Mouse (Mus musculus): ENCODE results near the gene Crispld2. TPM values are rescaled to one million over a fixed set of nuclear protein-coding genes. Genes with fewer than 3 reads are reported as not detected.

The Crispld2 gene
- polyA plus RNA-seq, 1 experiment from 2014 or later: 4.4 TPM

DNA sequence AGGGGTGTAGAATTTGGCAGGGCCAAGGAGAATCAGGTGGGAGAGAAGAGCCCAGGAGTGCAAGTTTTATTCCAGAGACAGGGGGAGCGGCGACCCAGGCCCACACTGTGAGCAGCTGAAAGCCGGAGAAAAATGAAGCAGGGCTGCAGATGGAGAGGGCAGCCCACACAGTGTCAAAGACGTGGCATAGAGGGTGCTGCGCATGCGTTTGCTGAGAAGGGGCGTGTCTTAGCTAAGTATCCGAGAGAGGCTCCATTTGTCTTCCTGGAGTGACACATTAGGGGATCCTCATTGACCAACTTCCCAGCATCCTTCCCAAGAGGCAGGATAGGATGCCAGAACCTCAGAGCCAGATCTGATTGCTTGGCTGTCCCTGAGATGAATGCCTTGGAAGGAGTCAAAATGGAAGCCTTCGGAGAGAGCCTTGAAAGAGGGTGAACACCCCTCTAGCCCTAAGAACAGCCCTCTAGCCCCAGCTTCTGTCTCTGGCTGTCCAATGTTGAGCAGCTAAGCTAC, 14.5 kb downstream of the Crispld2 start:
- Histone ChIP-seq H3K9ac (no peak overlapping the region), H3K27me3 (ENCODE audit: insufficient read depth, low read length) (no peaks in the 10 kb centered on the region), H3K9me3 (ENCODE audit: low read depth, low read length) (no peaks in the 10 kb centered on the region), H3K36me3 (ENCODE audit: insufficient read depth) (no peaks in the 10 kb centered on the region), H3K27ac (ENCODE audit: low read depth) (no peak overlapping the region), H3K4me3 (ENCODE audit: low read depth, low read length) (no peak overlapping the region), H3K4me2 (no peak overlapping the region), H3K4me1 (ENCODE audit: insufficient read depth) (0 out of 2 replicates have a peak, but pooled peaks cover 11% of the 10 kb centered on the region)
- TF ChIP-seq CTCF (IDR thresholded peaks at IDR 0.05; ENCODE audit: low read depth): no peak
- peak; percentile 60 for DNase-seq
- no peak for ATAC-seq (ENCODE audit: insufficient read depth)
- WGBS: 24% methylated on average over 9 of the region's 9 CpGs

- ATAC-seq (ENCODE audit: insufficient read depth): no peak
- WGBS: 74% methylated on average over 9 of the region's 9 CpGs
- H3K9ac ChIP-seq: no peak overlapping the region
- no peak for DNase-seq
- no peak overlapping the region for H3K4me3 ChIP-seq (ENCODE audit: low read depth, low read length)
- H3K4me2 ChIP-seq: no peak overlapping the region
- H3K27ac ChIP-seq (ENCODE audit: low read depth): no peak overlapping the region
- 0 out of 2 replicates have a peak, but pooled peaks cover 11% of the 10 kb centered on the region for H3K4me1 ChIP-seq (ENCODE audit: insufficient read depth)
- H3K27me3 ChIP-seq (ENCODE audit: insufficient read depth, low read length): no peaks in the 10 kb centered on the region
- H3K9me3 ChIP-seq (ENCODE audit: low read depth, low read length): no peaks in the 10 kb centered on the region
- no peaks in the 10 kb centered on the region for H3K36me3 ChIP-seq (ENCODE audit: insufficient read depth)
- TF ChIP-seq CTCF (IDR thresholded peaks at IDR 0.05; ENCODE audit: low read depth): no peak
These were observed 14.9 kb downstream of the Crispld2 start for GRCm38 (mm10) chr8:120007178-120007577.

GRCm38 (mm10) chr8:120009284-120009683, 17.0 kb downstream of the Crispld2 start:
- Histone ChIP-seq H3K36me3 (ENCODE audit: insufficient read depth) (no peaks in the 10 kb centered on the region), H3K27ac (ENCODE audit: low read depth) (no peak overlapping the region), H3K4me2 (no peak overlapping the region), H3K9me3 (ENCODE audit: low read depth, low read length) (no peaks in the 10 kb centered on the region), H3K27me3 (ENCODE audit: insufficient read depth, low read length) (no peaks in the 10 kb centered on the region), H3K9ac (no peak overlapping the region), H3K4me1 (ENCODE audit: insufficient read depth) (0 out of 2 replicates have a peak, but pooled peaks cover 4% of the 10 kb centered on the region), H3K4me3 (ENCODE audit: low read depth, low read length) (no peak overlapping the region)
- no peak for TF ChIP-seq CTCF (IDR thresholded peaks at IDR 0.05; ENCODE audit: low read depth)
- DNase-seq (no peak), ATAC-seq (ENCODE audit: insufficient read depth) (no peak)
- 75% methylated on average over 6 of the region's 6 CpGs for WGBS

- no peak for TF ChIP-seq CTCF (IDR thresholded peaks at IDR 0.05; ENCODE audit: low read depth)
- no peak for ATAC-seq (ENCODE audit: insufficient read depth)
These were observed 20.3 kb downstream of the Crispld2 start for GRCm38 (mm10) chr8:120012491-120012890.

GRCm38 (mm10) chr8:120012927-120013326, 20.7 kb downstream of the Crispld2 start:
- WGBS: 34% methylated on average over 9 of the region's 9 CpGs
- TF ChIP-seq CTCF (IDR thresholded peaks at IDR 0.05; ENCODE audit: low read depth): no peak
- H3K27me3 ChIP-seq (ENCODE audit: insufficient read depth, low read length): no peaks in the 10 kb centered on the region

More at GRCm38 (mm10) chr8:120012491-120012890, 20.3 kb downstream of the Crispld2 start:
- no peak overlapping the region for H3K4me2 ChIP-seq
- H3K4me1 ChIP-seq (ENCODE audit: insufficient read depth): no peaks in the 10 kb centered on the region
- H3K4me3 ChIP-seq (ENCODE audit: low read depth, low read length): no peak overlapping the region
- 71% methylated on average over 8 of the region's 8 CpGs for WGBS
- DNase-seq: no peak
- H3K36me3 ChIP-seq (ENCODE audit: insufficient read depth): no peaks in the 10 kb centered on the region
- H3K9me3 ChIP-seq (ENCODE audit: low read depth, low read length): no peaks in the 10 kb centered on the region
- no peak overlapping the region for H3K27ac ChIP-seq (ENCODE audit: low read depth)
- H3K27me3 ChIP-seq (ENCODE audit: insufficient read depth, low read length): no peaks in the 10 kb centered on the region
- H3K9ac ChIP-seq: no peak overlapping the region

DNA sequence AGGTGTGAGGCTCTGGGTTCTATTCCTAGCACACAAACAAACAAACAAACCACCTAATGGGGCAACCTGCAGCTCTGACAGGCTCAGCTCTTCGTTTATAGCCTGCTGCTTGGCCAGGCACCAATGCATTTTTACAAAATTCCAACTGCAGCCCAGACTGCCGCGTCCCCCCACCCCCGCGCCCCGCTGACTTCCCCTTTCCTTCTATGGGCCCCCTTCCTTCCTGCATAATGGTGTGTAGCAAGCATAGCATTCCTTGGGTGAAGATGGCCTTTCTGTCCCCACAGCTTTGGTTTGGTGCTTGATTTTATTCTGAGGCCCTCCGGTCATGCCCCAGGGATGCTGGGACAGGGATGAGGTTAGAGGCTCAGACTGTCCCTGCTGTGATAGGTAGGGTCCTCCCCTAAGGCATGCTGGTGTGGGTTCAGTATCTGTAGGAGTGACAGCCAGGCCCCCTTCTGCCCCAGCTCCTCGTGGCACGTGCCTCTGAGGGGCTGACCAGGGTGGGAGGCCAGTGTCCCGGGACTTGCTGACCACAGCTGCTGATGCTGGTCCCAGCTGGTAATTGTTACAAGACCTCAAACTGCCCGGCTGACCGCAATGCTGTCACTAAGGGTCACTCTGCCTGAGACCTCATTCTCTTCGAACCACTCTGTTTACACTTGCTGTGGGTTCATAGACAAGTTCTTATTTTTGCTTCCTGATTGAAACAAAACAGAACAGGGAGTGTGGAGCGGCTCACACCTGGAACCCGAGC, 22.2 kb downstream of the Crispld2 start:
- TF ChIP-seq CTCF (IDR thresholded peaks at IDR 0.05; ENCODE audit: low read depth): no peak
- Histone ChIP-seq H3K9me3 (ENCODE audit: low read depth, low read length) (no peaks in the 10 kb centered on the region), H3K27me3 (ENCODE audit: insufficient read depth, low read length) (no peaks in the 10 kb centered on the region), H3K27ac (ENCODE audit: low read depth) (no peak overlapping the region), H3K4me2 (no peak overlapping the region; the same call in 1 of the 2 replicates), H3K9ac (no peak overlapping the region), H3K4me3 (ENCODE audit: low read depth, low read length) (no peak overlapping the region), H3K4me1 (ENCODE audit: insufficient read depth) (no peaks in the 10 kb centered on the region), H3K36me3 (ENCODE audit: insufficient read depth) (no peaks in the 10 kb centered on the region)
- ATAC-seq (ENCODE audit: insufficient read depth) (no peak), DNase-seq (peak; percentile 37)
- 41% methylated on average over 15 of the region's 15 CpGs for WGBS

More at GRCm38 (mm10) chr8:120012927-120013326, 20.7 kb downstream of the Crispld2 start:
- Histone ChIP-seq H3K36me3 (ENCODE audit: insufficient read depth) (no peaks in the 10 kb centered on the region), H3K4me3 (ENCODE audit: low read depth, low read length) (no peak overlapping the region), H3K9me3 (ENCODE audit: low read depth, low read length) (no peaks in the 10 kb centered on the region), H3K27ac (ENCODE audit: low read depth) (no peak overlapping the region), H3K4me2 (no peak overlapping the region), H3K9ac (no peak overlapping the region), H3K4me1 (ENCODE audit: insufficient read depth) (no peaks in the 10 kb centered on the region)
- DNase-seq: peak; percentile 48
- ATAC-seq (ENCODE audit: insufficient read depth): peak; percentile 75

DNA sequence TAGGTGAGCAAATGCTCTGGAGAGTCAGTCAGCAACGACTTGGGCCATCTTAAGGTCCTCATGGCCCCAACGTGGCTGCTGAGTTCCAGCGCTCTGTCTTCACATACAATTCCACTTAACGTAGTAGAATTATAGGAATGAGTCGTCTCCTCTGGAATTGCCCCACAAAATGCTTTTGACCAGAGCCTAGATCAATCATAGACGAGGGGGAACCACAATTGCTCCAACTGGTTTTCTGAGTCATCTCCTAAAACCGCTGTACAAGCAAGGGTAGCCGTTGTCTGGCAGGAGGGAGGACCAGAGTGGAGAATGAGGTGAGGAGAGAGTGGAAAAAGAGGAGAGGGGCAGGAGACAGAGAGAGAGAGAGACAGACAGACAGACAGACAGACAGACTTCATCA, 23.7 kb downstream of the Crispld2 start:
- no peak for TF ChIP-seq CTCF (IDR thresholded peaks at IDR 0.05; ENCODE audit: low read depth)
- H3K27ac ChIP-seq (ENCODE audit: low read depth): no peak overlapping the region
- WGBS: 87% methylated on average over 8 of the region's 8 CpGs

More for the DNA sequence above, 23.7 kb downstream of the Crispld2 start:
- Histone ChIP-seq H3K9me3 (ENCODE audit: low read depth, low read length) (no peaks in the 10 kb centered on the region), H3K36me3 (ENCODE audit: insufficient read depth) (no peaks in the 10 kb centered on the region), H3K4me3 (ENCODE audit: low read depth, low read length) (no peak overlapping the region), H3K9ac (no peak overlapping the region), H3K4me1 (ENCODE audit: insufficient read depth) (no peaks in the 10 kb centered on the region), H3K27me3 (ENCODE audit: insufficient read depth, low read length) (no peaks in the 10 kb centered on the region), H3K4me2 (no peak overlapping the region)
- ATAC-seq (ENCODE audit: insufficient read depth): no peak
- no peak for DNase-seq
